Mouse (Mus musculus): ENCODE data around the gene 1110017D15Rik. TPM values are rescaled to one million over a fixed set of nuclear protein-coding genes. Genes with fewer than 3 reads are reported as not detected.

The 1110017D15Rik gene
- polyA plus RNA-seq, 1 experiment from 2014 or later = 6.4 TPM

- peaks cover 39% of the 10 kb centered on the region for H3K27me3 ChIP-seq (ENCODE audit: control insufficient read depth, insufficient read depth, low read length)
- peaks cover 14% of the 10 kb centered on the region; the same call in 1 of the 2 replicates for H3K4me1 ChIP-seq (ENCODE audit: control insufficient read depth, insufficient read depth, low read length)
- no peaks in the 10 kb centered on the region for H3K36me3 ChIP-seq (replicated peaks; ENCODE audit: control insufficient read depth, insufficient read depth, low read depth, low read length)
- H3K4me2 ChIP-seq (ENCODE audit: low read depth, low read length) = peak overlapping the region; percentile 74
- WGBS = 9% methylated on average over 20 of the region's 20 CpGs
- H3K9me3 ChIP-seq (replicated peaks; ENCODE audit: control insufficient read depth, low read length) = no peaks in the 10 kb centered on the region
- ATAC-seq (replicated peaks; ENCODE audit: insufficient number of reproducible peaks, low FRiP score, low TSS enrichment, low read depth) = peak; percentile 49; the same call in 1 of the 2 replicates
- 0 out of 2 replicates have a peak overlapping the region, but pooled peaks have one; percentile 8 for H3K27ac ChIP-seq (replicated peaks; ENCODE audit: low read depth, low read length)
- DNase-seq (ENCODE audit: low spot score) = peak; percentile 56
- peak overlapping the region; percentile 51 for H3K9ac ChIP-seq (replicated peaks; ENCODE audit: low read length)
- H3K4me3 ChIP-seq (ENCODE audit: low read depth, low read length) = peak overlapping the region; percentile 37
These were observed 14.8 kb downstream of the 1110017D15Rik start for GRCm38 (mm10) chr4:41502171-41502940.

GRCm38 (mm10) chr4:41500787-41501186, 16.3 kb downstream of the 1110017D15Rik start:
- H3K4me3 ChIP-seq (ENCODE audit: low read depth, low read length) = no peak overlapping the region
- peaks cover 14% of the 10 kb centered on the region; the same call in 1 of the 2 replicates for H3K4me1 ChIP-seq (ENCODE audit: control insufficient read depth, insufficient read depth, low read length)
- no peaks in the 10 kb centered on the region for H3K36me3 ChIP-seq (replicated peaks; ENCODE audit: control insufficient read depth, insufficient read depth, low read depth, low read length)
- peaks cover 54% of the 10 kb centered on the region for H3K27me3 ChIP-seq (ENCODE audit: control insufficient read depth, insufficient read depth, low read length)
- H3K9me3 ChIP-seq (replicated peaks; ENCODE audit: control insufficient read depth, low read length) = no peaks in the 10 kb centered on the region
- no peak overlapping the region for H3K9ac ChIP-seq (replicated peaks; ENCODE audit: low read length)
- DNase-seq (ENCODE audit: low spot score) (no peak), ATAC-seq (replicated peaks; ENCODE audit: insufficient number of reproducible peaks, low FRiP score, low TSS enrichment, low read depth) (no peak)
- 72% methylated on average over 4 of the region's 4 CpGs for WGBS
- H3K27ac ChIP-seq (replicated peaks; ENCODE audit: low read depth, low read length) = no peak overlapping the region
- no peak overlapping the region for H3K4me2 ChIP-seq (ENCODE audit: low read depth, low read length)

GRCm38 (mm10) chr4:41499619-41500018, 17.5 kb downstream of the 1110017D15Rik start:
- ATAC-seq (replicated peaks; ENCODE audit: insufficient number of reproducible peaks, low FRiP score, low TSS enrichment, low read depth) (no peak), DNase-seq (ENCODE audit: low spot score) (no peak)
- H3K9me3 ChIP-seq (replicated peaks; ENCODE audit: control insufficient read depth, low read length) = no peaks in the 10 kb centered on the region
- H3K4me3 ChIP-seq (ENCODE audit: low read depth, low read length) = no peak overlapping the region
- peaks cover 54% of the 10 kb centered on the region for H3K27me3 ChIP-seq (ENCODE audit: control insufficient read depth, insufficient read depth, low read length)
- no peak overlapping the region for H3K4me2 ChIP-seq (ENCODE audit: low read depth, low read length)
- no peaks in the 10 kb centered on the region for H3K36me3 ChIP-seq (replicated peaks; ENCODE audit: control insufficient read depth, insufficient read depth, low read depth, low read length)
- no peak overlapping the region for H3K9ac ChIP-seq (replicated peaks; ENCODE audit: low read length)
- peaks cover 14% of the 10 kb centered on the region; the same call in 1 of the 2 replicates for H3K4me1 ChIP-seq (ENCODE audit: control insufficient read depth, insufficient read depth, low read length)
- 54% methylated on average over 8 of the region's 8 CpGs for WGBS
- no peak overlapping the region for H3K27ac ChIP-seq (replicated peaks; ENCODE audit: low read depth, low read length)

GRCm38 (mm10) chr4:41498921-41499391, 18.2 kb downstream of the 1110017D15Rik start:
- H3K36me3 ChIP-seq (replicated peaks; ENCODE audit: control insufficient read depth, insufficient read depth, low read depth, low read length) = no peaks in the 10 kb centered on the region
- peak; percentile 51 for DNase-seq (ENCODE audit: low spot score)
- no peak overlapping the region; the same call in 1 of the 2 replicates for H3K9ac ChIP-seq (replicated peaks; ENCODE audit: low read length)
- 2% methylated on average over 43 of the region's 43 CpGs for WGBS
- no peak overlapping the region for H3K27ac ChIP-seq (replicated peaks; ENCODE audit: low read depth, low read length)
- peaks cover 54% of the 10 kb centered on the region for H3K27me3 ChIP-seq (ENCODE audit: control insufficient read depth, insufficient read depth, low read length)
- ATAC-seq (replicated peaks; ENCODE audit: insufficient number of reproducible peaks, low FRiP score, low TSS enrichment, low read depth) = no peak
- no peaks in the 10 kb centered on the region for H3K9me3 ChIP-seq (replicated peaks; ENCODE audit: control insufficient read depth, low read length)
- H3K4me3 ChIP-seq (ENCODE audit: low read depth, low read length) = peak overlapping the region; percentile 20
- peak overlapping the region; percentile 29 for H3K4me2 ChIP-seq (ENCODE audit: low read depth, low read length)
- H3K4me1 ChIP-seq (ENCODE audit: control insufficient read depth, insufficient read depth, low read length) = peaks cover 14% of the 10 kb centered on the region; the same call in 1 of the 2 replicates

GRCm38 (mm10) chr4:41497995-41498845, 18.9 kb downstream of the 1110017D15Rik start:
- Histone ChIP-seq H3K4me2 (ENCODE audit: low read depth, low read length) (peak overlapping the region; percentile 44), H3K4me3 (ENCODE audit: low read depth, low read length) (peak overlapping the region; percentile 20), H3K9ac (replicated peaks; ENCODE audit: low read length) (no peak overlapping the region; the same call in 1 of the 2 replicates), H3K9me3 (replicated peaks; ENCODE audit: control insufficient read depth, low read length) (no peaks in the 10 kb centered on the region), H3K36me3 (replicated peaks; ENCODE audit: control insufficient read depth, insufficient read depth, low read depth, low read length) (no peaks in the 10 kb centered on the region), H3K27me3 (ENCODE audit: control insufficient read depth, insufficient read depth, low read length) (peaks cover 54% of the 10 kb centered on the region), H3K4me1 (ENCODE audit: control insufficient read depth, insufficient read depth, low read length) (peaks cover 14% of the 10 kb centered on the region; the same call in 1 of the 2 replicates), H3K27ac (replicated peaks; ENCODE audit: low read depth, low read length) (no peak overlapping the region)
- no peak for ATAC-seq (replicated peaks; ENCODE audit: insufficient number of reproducible peaks, low FRiP score, low TSS enrichment, low read depth)
- WGBS = 6% methylated on average over 72 of the region's 72 CpGs
- no peak for DNase-seq (ENCODE audit: low spot score)

- H3K36me3 ChIP-seq (replicated peaks; ENCODE audit: control insufficient read depth, insufficient read depth, low read depth, low read length) = no peaks in the 10 kb centered on the region
- H3K4me3 ChIP-seq (ENCODE audit: low read depth, low read length) = peak overlapping the region; percentile 20
- H3K4me2 ChIP-seq (ENCODE audit: low read depth, low read length) = peak overlapping the region; percentile 44
- peaks cover 54% of the 10 kb centered on the region for H3K27me3 ChIP-seq (ENCODE audit: control insufficient read depth, insufficient read depth, low read length)
- H3K4me1 ChIP-seq (ENCODE audit: control insufficient read depth, insufficient read depth, low read length) = peaks cover 14% of the 10 kb centered on the region; the same call in 1 of the 2 replicates
- DNase-seq (ENCODE audit: low spot score) = peak; percentile 72
- no peaks in the 10 kb centered on the region for H3K9me3 ChIP-seq (replicated peaks; ENCODE audit: control insufficient read depth, low read length)
- no peak; the same call in 1 of the 2 replicates for ATAC-seq (replicated peaks; ENCODE audit: insufficient number of reproducible peaks, low FRiP score, low TSS enrichment, low read depth)
- H3K9ac ChIP-seq (replicated peaks; ENCODE audit: low read length) = no peak overlapping the region; the same call in 1 of the 2 replicates
- no peak overlapping the region for H3K27ac ChIP-seq (replicated peaks; ENCODE audit: low read depth, low read length)
- 1% methylated on average over 34 of the region's 34 CpGs for WGBS
These were observed 19.6 kb downstream of the 1110017D15Rik start for GRCm38 (mm10) chr4:41497579-41497978.

GRCm38 (mm10) chr4:41497046-41497445, 20.1 kb downstream of the 1110017D15Rik start:
- Histone ChIP-seq H3K9ac (replicated peaks; ENCODE audit: low read length) (no peak overlapping the region), H3K4me2 (ENCODE audit: low read depth, low read length) (no peak overlapping the region), H3K36me3 (replicated peaks; ENCODE audit: control insufficient read depth, insufficient read depth, low read depth, low read length) (no peaks in the 10 kb centered on the region), H3K27me3 (ENCODE audit: control insufficient read depth, insufficient read depth, low read length) (peaks cover 54% of the 10 kb centered on the region), H3K4me1 (ENCODE audit: control insufficient read depth, insufficient read depth, low read length) (peaks cover 13% of the 10 kb centered on the region; the same call in 1 of the 2 replicates), H3K9me3 (replicated peaks; ENCODE audit: control insufficient read depth, low read length) (no peaks in the 10 kb centered on the region), H3K27ac (replicated peaks; ENCODE audit: low read depth, low read length) (no peak overlapping the region), H3K4me3 (ENCODE audit: low read depth, low read length) (no peak overlapping the region)
- WGBS = 39% methylated on average over 5 of the region's 5 CpGs
- ATAC-seq (replicated peaks; ENCODE audit: insufficient number of reproducible peaks, low FRiP score, low TSS enrichment, low read depth) = no peak
- no peak for DNase-seq (ENCODE audit: low spot score)
